Mouse (Mus musculus): ENCODE measurements around the gene Draxin. TPM values are rescaled to one million over a fixed set of nuclear protein-coding genes. Genes with fewer than 3 reads are reported as not detected.

Gene Draxin
- total and polyA plus RNA-seq, 3 experiments: 0.29 to 0.41 TPM; not detected in 1

DNA sequence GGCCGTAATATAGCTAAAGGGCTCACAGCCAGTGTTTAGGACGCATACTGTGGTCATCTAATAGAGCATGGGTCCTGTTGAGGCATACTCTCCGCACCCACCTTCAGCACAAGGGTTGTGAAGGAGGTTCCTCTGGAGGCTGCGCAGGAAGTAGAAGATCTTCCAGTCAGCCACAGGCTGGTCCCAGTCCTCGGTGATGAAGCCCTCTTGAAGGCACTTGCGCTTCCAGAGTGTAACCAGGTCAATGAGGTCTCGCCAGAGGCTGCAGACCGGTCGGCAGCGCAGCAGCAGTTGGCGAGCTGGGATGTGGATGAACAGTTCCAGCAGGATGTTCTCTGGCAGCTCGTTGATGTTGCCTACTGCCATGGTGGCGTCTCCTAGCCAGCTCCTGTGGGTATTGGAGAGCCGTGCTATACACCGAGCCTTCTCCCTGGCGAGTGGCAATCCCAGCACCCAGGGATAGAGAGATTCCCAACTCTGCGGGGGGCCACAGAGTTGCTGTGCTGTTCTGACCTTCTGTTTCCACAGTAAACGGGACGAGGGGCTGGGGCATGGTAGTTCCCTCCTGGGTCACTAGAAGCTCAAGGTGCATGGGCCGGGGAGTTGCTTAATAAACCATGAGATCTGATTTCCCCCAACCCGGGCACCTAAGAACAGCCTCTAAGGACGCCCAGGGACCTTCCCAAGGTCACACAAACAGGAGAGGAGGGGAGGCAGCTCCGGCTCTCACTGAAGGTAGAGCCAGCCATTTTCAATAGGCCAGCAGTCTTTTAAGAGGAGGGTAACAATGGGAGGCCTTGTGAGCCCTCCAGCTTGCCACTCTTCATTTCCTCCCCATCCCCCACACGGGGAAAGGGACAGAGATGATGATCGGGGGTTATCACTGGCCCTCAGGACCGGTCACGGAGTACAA lies 28.2 kb upstream of the Draxin start:
- intact Hi-C loops (cut with DNase I): no loop called here
- H3K27me3 ChIP-seq (ENCODE audit: control insufficient read depth, insufficient read depth, low read length): no peaks in the 10 kb centered on the region
- peak overlapping the region; percentile 67 for H3K4me3 ChIP-seq
- peak overlapping the region; percentile 42; the same call in 1 of the 2 replicates for H3K9ac ChIP-seq (ENCODE audit: low read depth, low read length)
- TF ChIP-seq POLR2A (IDR thresholded peaks at IDR 0.05; ENCODE audit: insufficient read depth, low read depth, low read length): no peak
- no peak for TF ChIP-seq CTCF (IDR thresholded peaks at IDR 0.05)
- no peak for TF ChIP-seq EP300 (IDR thresholded peaks at IDR 0.05; ENCODE audit: insufficient read depth, low read depth, low read length)
- WGBS: 38% methylated on average over 27 of the region's 27 CpGs
- H3K36me3 ChIP-seq (ENCODE audit: control insufficient read depth, insufficient read depth, low read length): no peaks in the 10 kb centered on the region
- H3K27ac ChIP-seq: peak overlapping the region; percentile 1; the same call in 1 of the 2 replicates
- H3K79me2 ChIP-seq (replicated peaks; ENCODE audit: control insufficient read depth, insufficient read depth, low read length): no peaks in the 10 kb centered on the region
- peaks cover 1% of the 10 kb centered on the region; the same call in 1 of the 2 replicates for H3K4me1 ChIP-seq (ENCODE audit: control insufficient read depth, insufficient read depth, low read length)
- DNase-seq: no peak

DNA sequence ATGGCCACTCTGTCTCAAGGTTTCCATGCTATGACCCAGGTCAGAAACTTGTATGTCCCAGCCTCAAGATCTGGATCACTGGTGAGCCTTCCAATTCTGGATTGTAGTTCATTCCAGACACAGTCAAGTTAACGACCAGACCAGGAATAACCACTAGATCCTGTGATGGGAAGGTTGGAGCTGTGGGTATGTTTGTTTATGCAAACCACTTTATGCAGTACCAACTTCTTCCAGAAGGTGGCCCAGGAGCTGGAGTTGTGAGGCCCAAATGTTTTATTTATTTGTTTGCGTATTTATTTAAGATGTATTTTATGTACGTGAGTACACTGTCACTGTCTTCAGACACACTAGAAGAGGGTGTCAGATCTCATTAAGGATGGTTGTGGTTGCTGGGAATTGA lies 24.5 kb upstream of the Draxin start:
- no peak overlapping the region for H3K4me3 ChIP-seq
- H3K36me3 ChIP-seq (ENCODE audit: control insufficient read depth, insufficient read depth, low read length): no peaks in the 10 kb centered on the region
- TF ChIP-seq EP300 (IDR thresholded peaks at IDR 0.05; ENCODE audit: insufficient read depth, low read depth, low read length) (no peak), CTCF (IDR thresholded peaks at IDR 0.05) (peak; percentile 77)
- H3K27ac ChIP-seq: no peak overlapping the region
- no peak overlapping the region for H3K9ac ChIP-seq (ENCODE audit: low read depth, low read length)
- WGBS: 61% methylated on average over 3 of the region's 3 CpGs
- no peaks in the 10 kb centered on the region for H3K79me2 ChIP-seq (replicated peaks; ENCODE audit: control insufficient read depth, insufficient read depth, low read length)
- H3K27me3 ChIP-seq (ENCODE audit: control insufficient read depth, insufficient read depth, low read length): no peaks in the 10 kb centered on the region
- no peak for DNase-seq
- peaks cover 3% of the 10 kb centered on the region; the same call in 1 of the 2 replicates for H3K4me1 ChIP-seq (ENCODE audit: control insufficient read depth, insufficient read depth, low read length)
- intact Hi-C loops (cut with DNase I): loop anchor here (5.0 kb wide), 1 partner anchor 113 kb away; no protein-coding TSS in a partner anchor

DNA sequence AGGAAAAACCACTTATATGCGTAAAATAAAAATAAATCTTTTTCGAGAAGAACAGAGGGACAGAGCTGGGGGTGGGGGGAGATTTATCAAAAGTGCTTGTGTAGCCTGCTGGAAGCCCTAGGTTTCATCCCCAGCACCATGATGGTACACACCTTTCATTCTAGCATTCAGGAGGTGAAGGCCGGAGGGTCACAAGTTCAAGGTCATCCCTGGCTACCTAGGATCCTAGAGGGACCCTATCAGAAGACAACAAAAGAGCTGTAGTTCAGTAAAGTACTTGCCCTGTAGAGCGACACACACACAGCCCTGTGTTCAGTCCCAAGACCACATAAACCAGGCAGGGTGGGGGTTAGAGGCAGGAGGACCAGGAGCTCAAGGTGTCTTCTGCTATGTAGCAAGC lies 23.5 kb upstream of the Draxin start:
- WGBS: 84% methylated on average over 4 of the region's 4 CpGs
- H3K9ac ChIP-seq (ENCODE audit: low read depth, low read length): no peak overlapping the region
- intact Hi-C loops (cut with DNase I): loop anchor here (5.0 kb wide), 1 partner anchor 112 kb away; no protein-coding TSS in a partner anchor

DNA sequence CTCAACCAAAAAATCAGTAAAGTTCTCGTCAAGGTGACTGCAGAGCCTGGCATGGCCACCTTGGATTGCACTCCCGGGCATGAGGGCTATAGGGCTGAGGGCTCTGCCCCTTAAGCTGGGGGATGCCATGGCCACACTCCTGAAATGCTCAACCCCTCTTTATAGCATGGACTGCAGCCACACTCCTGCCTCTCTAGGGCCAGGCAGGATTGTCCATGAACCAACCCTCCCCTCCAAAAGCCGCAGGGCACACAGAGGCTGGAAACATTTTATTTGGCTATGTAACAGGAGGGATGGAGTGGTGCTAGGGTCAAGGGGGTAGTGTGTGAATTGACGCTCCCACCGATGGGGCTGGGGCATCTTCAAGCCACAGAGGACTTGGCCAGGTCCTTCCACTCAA lies 22.0 kb upstream of the Draxin start:
- H3K4me1 ChIP-seq (ENCODE audit: control insufficient read depth, insufficient read depth, low read length): 0 out of 2 replicates have a peak, but pooled peaks cover 3% of the 10 kb centered on the region
- no peaks in the 10 kb centered on the region for H3K36me3 ChIP-seq (ENCODE audit: control insufficient read depth, insufficient read depth, low read length)
- WGBS: 92% methylated on average over 5 of the region's 5 CpGs
- H3K27ac ChIP-seq: peak overlapping the region; percentile 97
- no peaks in the 10 kb centered on the region for H3K27me3 ChIP-seq (ENCODE audit: control insufficient read depth, insufficient read depth, low read length)
- TF ChIP-seq CTCF (IDR thresholded peaks at IDR 0.05) (no peak), POLR2A (IDR thresholded peaks at IDR 0.05; ENCODE audit: insufficient read depth, low read depth, low read length) (no peak), EP300 (IDR thresholded peaks at IDR 0.05; ENCODE audit: insufficient read depth, low read depth, low read length) (no peak)
- no peak for DNase-seq
- H3K9ac ChIP-seq (ENCODE audit: low read depth, low read length): no peak overlapping the region
- intact Hi-C loops (cut with DNase I): loop anchor here (5.0 kb wide), 1 partner anchor 110 kb away; no protein-coding TSS in a partner anchor
- H3K79me2 ChIP-seq (replicated peaks; ENCODE audit: control insufficient read depth, insufficient read depth, low read length): no peaks in the 10 kb centered on the region
- no peak overlapping the region for H3K4me3 ChIP-seq

More for the DNA sequence above, 23.5 kb upstream of the Draxin start:
- no peaks in the 10 kb centered on the region for H3K79me2 ChIP-seq (replicated peaks; ENCODE audit: control insufficient read depth, insufficient read depth, low read length)
- no peaks in the 10 kb centered on the region for H3K36me3 ChIP-seq (ENCODE audit: control insufficient read depth, insufficient read depth, low read length)
- H3K4me3 ChIP-seq: no peak overlapping the region
- no peak overlapping the region for H3K27ac ChIP-seq
- no peak for TF ChIP-seq POLR2A (IDR thresholded peaks at IDR 0.05; ENCODE audit: insufficient read depth, low read depth, low read length)
- no peak for TF ChIP-seq CTCF (IDR thresholded peaks at IDR 0.05)
- no peak for TF ChIP-seq EP300 (IDR thresholded peaks at IDR 0.05; ENCODE audit: insufficient read depth, low read depth, low read length)
- H3K27me3 ChIP-seq (ENCODE audit: control insufficient read depth, insufficient read depth, low read length): no peaks in the 10 kb centered on the region
- no peak for DNase-seq
- H3K4me1 ChIP-seq (ENCODE audit: control insufficient read depth, insufficient read depth, low read length): 0 out of 2 replicates have a peak, but pooled peaks cover 3% of the 10 kb centered on the region

- peak; percentile 91 to 93 for DNase-seq
- H3K4me1 ChIP-seq (ENCODE audit: control insufficient read depth, insufficient read depth, low read length): 0 out of 2 replicates have a peak, but pooled peaks cover 3% of the 10 kb centered on the region
- WGBS: under 1% methylated on average over 65 of the region's 67 CpGs
- H3K36me3 ChIP-seq (ENCODE audit: control insufficient read depth, insufficient read depth, low read length): no peaks in the 10 kb centered on the region
- no peaks in the 10 kb centered on the region for H3K27me3 ChIP-seq (ENCODE audit: control insufficient read depth, insufficient read depth, low read length)
- intact Hi-C loops (cut with DNase I): loop anchor here (5.0 kb wide), 1 partner anchor 109 kb away; no protein-coding TSS in a partner anchor
- peak within 1 kb of the TSS; percentile 97 for H3K27ac ChIP-seq
- no peaks in the 10 kb centered on the region for H3K79me2 ChIP-seq (replicated peaks; ENCODE audit: control insufficient read depth, insufficient read depth, low read length)
- TF ChIP-seq POLR2A (IDR thresholded peaks at IDR 0.05; ENCODE audit: insufficient read depth, low read depth, low read length) (peak; percentile 52), CTCF (IDR thresholded peaks at IDR 0.05) (peak; percentile 63), EP300 (IDR thresholded peaks at IDR 0.05; ENCODE audit: insufficient read depth, low read depth, low read length) (0 out of 2 replicates have a peak, but pooled peaks have one; percentile 44)
- peak within 1 kb of the TSS; percentile 74 for H3K4me3 ChIP-seq
- peak within 1 kb of the TSS; percentile 80 for H3K9ac ChIP-seq (ENCODE audit: low read depth, low read length)
Measured at GRCm38 (mm10) chr4:148151267-148152168, 21.0 kb upstream of the Draxin start, which contains the start of gene Fbxo6. TSS of gene Fbxo6 (minus strand) at chr4:148152140.
